Mouse (Mus musculus): ENCODE data around the gene Iba57.

Iba57 gene

GRCm38 (mm10) chr11:59135051-59135820, 28.3 kb downstream of the Iba57 start:
- intact Hi-C loops (cut with DNase I): loop anchor here (5.0 kb wide), 1 partner anchor 33 kb away; no protein-coding TSS in a partner anchor

GRCm38 (mm10) chr11:59134373-59134997, 29.1 kb downstream of the Iba57 start:
- intact Hi-C loops (cut with DNase I): no loop called here

DNA sequence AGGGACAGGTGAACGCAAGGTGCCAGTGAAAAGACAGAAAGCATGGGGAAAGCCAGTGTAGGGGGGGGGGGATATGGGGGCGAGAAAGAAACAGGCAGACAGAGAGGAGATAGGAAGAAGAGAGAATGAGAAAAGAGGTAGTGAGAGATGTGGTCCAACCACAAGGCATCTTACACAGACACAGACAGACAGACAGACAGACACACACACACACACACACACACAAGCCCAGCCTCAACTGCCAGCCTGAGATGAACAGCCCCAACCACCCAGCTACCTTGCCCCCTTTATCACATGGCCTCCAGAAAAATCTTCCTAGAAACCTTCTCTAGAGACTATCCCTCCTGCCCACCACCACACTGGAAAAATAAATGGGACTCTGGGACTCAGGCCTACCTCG, 31.5 kb downstream of the Iba57 start:
- intact Hi-C loops (cut with DNase I): no loop called here

GRCm38 (mm10) chr11:59131348-59131919, 32.1 kb downstream of the Iba57 start:
- intact Hi-C loops (cut with DNase I): no loop called here

- intact Hi-C loops (cut with DNase I): no loop called here
These were observed 32.8 kb downstream of the Iba57 start for GRCm38 (mm10) chr11:59130782-59131181.

GRCm38 (mm10) chr11:59105945-59106344, 57.6 kb downstream of the Iba57 start:
- intact Hi-C loops (cut with DNase I): no loop called here

Measured in adrenal gland (tissue).